Comparison of ENCODE assay signal across 8 mouse cellular contexts in the genomic region with DNA sequence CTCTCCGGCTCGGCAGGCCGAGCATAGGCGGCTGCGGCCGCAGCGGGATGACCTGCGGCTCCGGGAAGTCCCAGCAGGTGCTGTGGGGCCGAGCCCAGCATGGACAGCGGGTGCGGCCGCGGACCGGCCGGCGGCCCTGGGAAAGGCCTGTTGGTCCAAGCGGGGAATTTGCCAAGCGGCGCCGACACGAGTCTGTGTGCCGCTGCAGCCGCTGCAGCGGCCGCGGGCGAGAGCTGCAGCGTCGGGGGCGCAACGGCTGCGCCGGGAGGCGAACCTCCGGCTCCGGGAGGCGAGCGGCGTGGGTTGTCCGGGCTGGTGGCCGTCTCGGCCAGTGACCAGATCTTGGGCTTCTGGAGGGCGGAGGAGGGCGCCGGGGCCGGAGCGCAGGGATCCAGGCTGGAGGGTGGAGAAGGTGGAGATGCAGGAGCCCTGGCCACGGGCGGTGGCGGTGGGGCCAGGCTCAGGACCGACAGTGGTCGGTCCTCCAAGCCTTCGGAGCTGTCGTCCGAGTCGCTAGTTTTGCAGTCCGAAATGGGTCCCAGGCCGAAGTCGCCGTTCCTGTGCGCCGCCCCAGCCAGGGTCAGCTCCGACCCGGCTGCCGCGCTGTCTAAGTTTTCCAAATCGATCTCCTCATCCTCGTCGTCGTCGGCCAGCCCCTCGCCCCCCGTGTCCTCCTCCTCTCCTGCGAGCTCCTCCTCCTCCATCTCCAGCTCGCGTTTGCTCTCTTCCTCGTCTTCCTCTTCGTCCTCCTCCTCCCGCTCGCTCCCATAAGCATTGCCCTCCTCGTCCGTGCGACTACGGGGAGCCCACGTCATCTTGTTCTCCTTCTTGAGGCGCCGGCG. TPM values are rescaled to one million over a fixed set of nuclear protein-coding genes. Genes with fewer than 3 reads are reported as not detected.
DNase-seq lines count a peak whose midpoint lies in the region; ATAC-seq and TF ChIP-seq lines count a peak whose summit lies in the region.

No protein-coding gene starts in this region.

- peak overlapping the region; percentile 70 for H3K4me2 ChIP-seq in forebrain, embryonic 16.5 days (ENCODE audit: low read length)
- peak overlapping the region; percentile 88 for H3K4me2 ChIP-seq in kidney, embryonic 14.5 days (replicated peaks; ENCODE audit: low read depth, low read length)

- H3K36me3 ChIP-seq in testis, adult 2 months (ENCODE audit: control insufficient read depth, insufficient read depth, low read length) = no peaks in the 10 kb centered on the region
- H3K36me3 ChIP-seq in forebrain, embryonic 16.5 days (ENCODE audit: control insufficient read depth, insufficient read depth) = no peaks in the 10 kb centered on the region
- H3K36me3 ChIP-seq in kidney, embryonic 14.5 days (ENCODE audit: control insufficient read depth, insufficient read depth, low read length) = no peaks in the 10 kb centered on the region

- no peaks in the 10 kb centered on the region for H3K9me3 ChIP-seq in forebrain, embryonic 16.5 days (ENCODE audit: control insufficient read depth, low read length)
- H3K9me3 ChIP-seq in kidney, embryonic 14.5 days (ENCODE audit: control insufficient read depth, low read length) = no peaks in the 10 kb centered on the region

- TF ChIP-seq CTCF in testis, adult 2 months (IDR thresholded peaks at IDR 0.05; ENCODE audit: control insufficient read depth, insufficient read depth, insufficient replicate concordance, low read depth, low read length) = no peak
- no peak for TF ChIP-seq CTCF in layer of hippocampus, adult 2 months (conservative IDR thresholded peaks at IDR 0.05)

- H3K4me3 ChIP-seq in testis, adult 2 months (ENCODE audit: control insufficient read depth, low read depth, low read length) = peak overlapping the region; percentile 59
- peak overlapping the region; percentile 43 for H3K4me3 ChIP-seq in forebrain, embryonic 16.5 days (replicated peaks; ENCODE audit: low read length)
- peak overlapping the region; percentile 63 for H3K4me3 ChIP-seq in kidney, embryonic 14.5 days (ENCODE audit: low read length)
- H3K4me3 ChIP-seq in layer of hippocampus, adult 2 months = no peak overlapping the region

- WGBS in forebrain, embryonic 16.5 days = under 1% methylated on average over 89 of the region's 89 CpGs
- WGBS in kidney, embryonic 14.5 days = under 1% methylated on average over 81 of the region's 89 CpGs

- peaks cover 9% of the 10 kb centered on the region for H3K27me3 ChIP-seq in testis, adult 2 months (ENCODE audit: control insufficient read depth, insufficient read depth, low read length)
- H3K27me3 ChIP-seq in forebrain, embryonic 16.5 days (replicated peaks; ENCODE audit: control insufficient read depth, insufficient read depth, low read length) = peaks cover 78% of the 10 kb centered on the region
- H3K27me3 ChIP-seq in kidney, embryonic 14.5 days (ENCODE audit: control insufficient read depth, insufficient read depth, low read length) = peaks cover 89% of the 10 kb centered on the region

- H3K4me1 ChIP-seq in testis, adult 2 months (ENCODE audit: control insufficient read depth, insufficient read depth, low read length) = peaks cover 33% of the 10 kb centered on the region
- peaks cover 27% of the 10 kb centered on the region for H3K4me1 ChIP-seq in forebrain, embryonic 16.5 days (replicated peaks; ENCODE audit: control insufficient read depth, insufficient read depth, low read length)
- H3K4me1 ChIP-seq in kidney, embryonic 14.5 days (ENCODE audit: control insufficient read depth, insufficient read depth, low read length) = peaks cover 27% of the 10 kb centered on the region

- ATAC-seq in forebrain, embryonic 16.5 days = no peak
- no peak for ATAC-seq in kidney, embryonic 14.5 days (ENCODE audit: low FRiP score, low TSS enrichment)
- ATAC-seq in megakaryocyte progenitor cell, adult 5-6 weeks (replicated peaks; ENCODE audit: poor library complexity) = no peak

- no peak overlapping the region for H3K27ac ChIP-seq in testis, adult 2 months (ENCODE audit: control insufficient read depth, insufficient read depth, low read depth, low read length)
- H3K27ac ChIP-seq in forebrain, embryonic 16.5 days (ENCODE audit: low read length) = no peak overlapping the region
- H3K27ac ChIP-seq in kidney, embryonic 14.5 days (ENCODE audit: low read depth, low read length) = peak overlapping the region; percentile 89; the same call in 1 of the 2 replicates
- no peak overlapping the region for H3K27ac ChIP-seq in layer of hippocampus, adult 2 months

- no peak overlapping the region; the same call in 1 of the 2 replicates for H3K9ac ChIP-seq in forebrain, embryonic 16.5 days (replicated peaks; ENCODE audit: low read depth, low read length)
- H3K9ac ChIP-seq in kidney, embryonic 14.5 days (ENCODE audit: low read depth, low read length) = peak overlapping the region; percentile 70

- no peak for TF ChIP-seq POLR2A in testis, adult 2 months (IDR thresholded peaks at IDR 0.05; ENCODE audit: control insufficient read depth, low read depth, low read length)

- no peak for DNase-seq in testis, postnatal 14 days (ENCODE audit: low spot score)
- DNase-seq in lung, postnatal 36 days = peak; percentile 13
- DNase-seq in spleen, adult 12 weeks (ENCODE audit: low spot score) = no peak
- DNase-seq in layer of hippocampus, adult 2 months (ENCODE audit: low spot score in 2 of 2) = no peak

RNA-seq across cellular contexts. Expression of gene Irx3, which starts 2.0 kb away (rescaled TPM):
- 0.08 and 0.10 TPM in 2 replicates for polyA plus RNA-seq in testis, adult 2 months (2012; rRNA removed)
- 0.68 and 1.1 TPM in 2 replicates for polyA plus RNA-seq in forebrain, embryonic 16.5 days (2015; fragmentation: Nextera tagmentation; extraction: Ambion mirVana)
- polyA plus RNA-seq in kidney, embryonic 14.5 days (2014; fragmentation: Nextera tagmentation; extraction: Ambion mirVana) = 11.8 and 13.7 TPM in 2 replicates
- total RNA-seq in megakaryocyte progenitor cell, adult 5-6 weeks (2015) = not detected in 2 replicates
- not detected in 2 replicates for total RNA-seq in megakaryocyte progenitor cell, adult 5-6 weeks (2017)
- under 1 TPM; 0.18 to 0.25 TPM for total RNA-seq in layer of hippocampus, adult 2 months (2021)
